Mouse (Mus musculus) limb, embryonic 14.5 days (tissue): ENCODE results near the gene Ptpdc1. TPM values are rescaled to one million over a fixed set of nuclear protein-coding genes. Genes with fewer than 3 reads are reported as not detected.

Experiments
- ATAC-seq: fragments of 200-750 bp; cut with Nextera tagmentation; 2 replicates; pipeline ENCODE4 v1.8.0; 2017; ENCODE audit warnings: low read depth, moderate number of reproducible peaks, moderate TSS enrichment; ENCODE audit not compliant: low FRiP score
- DNase-seq: peaks from one replicate; pipeline ENCODE4 v3.0.0-alpha.2; 2015; ENCODE audit warnings: low spot score
- H3K27ac ChIP-seq: fragments of 300-500 bp; sonication (generic); replicated peaks from 2 replicates; pipeline ENCODE4 v1.5.1; 2014; ENCODE audit warnings: low read depth, mild to moderate bottlenecking, low read length, moderate library complexity, mixed read lengths
- H3K27me3 ChIP-seq: fragments of 300-500 bp; sonication (generic); 2 replicates; pipeline ENCODE4 v1.6.1; 2014; ENCODE audit warnings: low read length, mixed read lengths; ENCODE audit not compliant: control insufficient read depth, insufficient read depth
- H3K36me3 ChIP-seq: fragments of 300-500 bp; sonication (generic); 2 replicates; pipeline ENCODE4 v1.6.1; 2014; ENCODE audit warnings: mild to moderate bottlenecking, low read length, moderate library complexity, mixed read lengths; ENCODE audit not compliant: control insufficient read depth, insufficient read depth
- H3K4me1 ChIP-seq: fragments of 300-500 bp; sonication (generic); 2 replicates; pipeline ENCODE4 v1.6.1; 2014; ENCODE audit warnings: antibody characterized with exemption, low read length, mixed read lengths; ENCODE audit not compliant: control insufficient read depth, insufficient read depth
- H3K4me2 ChIP-seq: fragments of 300-500 bp; sonication (generic); replicated peaks from 2 replicates; pipeline ENCODE4 v1.6.1; 2014; ENCODE audit warnings: low read depth, mild to moderate bottlenecking, low read length, moderate library complexity; ENCODE audit not compliant: severe bottlenecking
- H3K4me3 ChIP-seq: fragments of 300-500 bp; sonication (generic); replicated peaks from 2 replicates; pipeline ENCODE4 v1.5.1; 2014; ENCODE audit warnings: low read length
- H3K9ac ChIP-seq: fragments of 300-500 bp; sonication (generic); 2 replicates; pipeline ENCODE4 v1.6.1; 2014; ENCODE audit warnings: mild to moderate bottlenecking, low read depth, low read length, moderate library complexity; ENCODE audit not compliant: severe bottlenecking
- H3K9me3 ChIP-seq: fragments of 300-500 bp; sonication (generic); 2 replicates; pipeline ENCODE4 v1.6.1; 2016; ENCODE audit warnings: low read length; ENCODE audit not compliant: control insufficient read depth
- POLR2A ChIP-seq: fragments of 200-500 bp; IDR thresholded peaks from 2 replicates; pipeline ENCODE4 v1.8.0; 2012; ENCODE audit warnings: inconsistent platforms, mild to moderate bottlenecking, moderate library complexity, borderline replicate concordance; ENCODE audit not compliant: insufficient read depth, insufficient read length; ENCODE audit errors: extremely low read depth
- WGBS: fragments of 180-500 bp; shearing (Covaris S2); extraction: QIAGEN DNeasy Blood & Tissue Kit; methylation state at CpG from one replicate; pipeline ENCODE4 v1.1.7; 2014; 5-methylcytosine and 5-hydroxymethylcytosine counted together
- polyA plus RNA-seq, 2 experiments: library from polyadenylated mRNA; depleted of rRNA in 1 of 2; stranded (reverse) in 1 of 2; unstranded in 1 of 2; fragments of >200 nt; fragmentation: Nextera tagmentation in 1 of 2; extraction: Ambion mirVana in 1 of 2; gene quantifications; 2 replicates each; pipeline versions ENCODE4 v1.2.1 to v1.2.3; 2012 to 2014

Ptpdc1 gene
- polyA plus RNA-seq, 2 experiments = 16.3 to 20.2 TPM

DNA sequence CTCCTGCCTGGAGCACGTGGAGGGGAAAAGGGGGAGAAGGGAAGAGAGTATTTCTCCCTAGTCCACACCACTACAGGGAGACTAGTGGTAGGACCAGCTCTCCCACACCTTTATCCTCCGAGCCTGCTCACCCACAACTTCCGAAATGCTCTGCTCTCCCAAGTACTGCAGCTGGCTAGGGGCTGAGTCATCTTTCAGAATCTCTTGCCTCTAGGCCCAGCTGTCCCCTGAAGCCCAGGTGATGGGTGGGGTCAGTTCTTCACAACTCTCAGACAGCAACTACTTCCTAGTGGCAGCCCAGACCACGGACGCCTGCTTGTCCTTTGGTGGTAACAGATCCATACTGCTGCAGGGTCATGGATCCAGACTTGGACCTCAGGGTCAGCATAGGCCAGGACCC is 54.2 kb downstream of the Ptpdc1 start:
- no peak overlapping the region for H3K27ac ChIP-seq
- H3K27me3 ChIP-seq = no peaks in the 10 kb centered on the region
- no peak overlapping the region for H3K4me2 ChIP-seq
- 72% methylated on average over 5 of the region's 5 CpGs for WGBS
- no peak for TF ChIP-seq POLR2A
- DNase-seq (no peak), ATAC-seq (no peak)
- no peak overlapping the region for H3K9ac ChIP-seq
- H3K36me3 ChIP-seq = no peaks in the 10 kb centered on the region
- H3K9me3 ChIP-seq = no peaks in the 10 kb centered on the region
- no peak overlapping the region for H3K4me3 ChIP-seq
- peaks cover 7% of the 10 kb centered on the region; the same call in 1 of the 2 replicates for H3K4me1 ChIP-seq

DNA sequence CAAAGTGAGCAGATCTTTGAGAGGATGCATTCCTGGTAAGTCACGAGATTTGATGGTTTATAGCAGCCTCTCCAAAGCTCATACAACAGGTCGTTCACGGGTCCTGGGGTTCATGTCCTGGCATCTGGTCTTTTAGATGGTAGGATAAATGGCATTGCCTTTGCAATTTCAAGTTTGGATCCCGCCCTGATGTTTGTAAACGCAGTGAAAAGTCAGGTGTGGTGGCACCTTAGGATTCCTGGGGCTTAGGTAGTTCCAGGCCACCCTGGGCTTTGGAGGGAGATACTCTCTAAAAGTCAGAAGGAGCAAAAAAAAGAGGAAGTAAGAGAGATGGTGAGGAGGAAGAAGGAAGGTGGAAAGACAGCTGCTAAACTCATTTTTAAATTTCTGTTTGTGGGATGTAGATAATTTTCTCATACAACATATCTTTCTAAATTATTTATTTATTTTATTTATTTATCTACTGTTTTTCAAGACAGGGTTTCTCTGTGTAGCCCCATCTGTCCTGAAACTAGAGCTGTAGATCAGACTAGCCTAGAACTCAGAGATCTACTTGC is 55.8 kb downstream of the Ptpdc1 start:
- H3K9ac ChIP-seq = no peak overlapping the region
- 68% methylated on average over 5 of the region's 5 CpGs for WGBS
- ATAC-seq = no peak
- H3K27me3 ChIP-seq = no peaks in the 10 kb centered on the region
- no peak overlapping the region for H3K4me2 ChIP-seq
- no peaks in the 10 kb centered on the region for H3K36me3 ChIP-seq
- no peaks in the 10 kb centered on the region for H3K9me3 ChIP-seq
- peaks cover 9% of the 10 kb centered on the region for H3K4me1 ChIP-seq
- no peak for DNase-seq
- no peak overlapping the region for H3K27ac ChIP-seq
- H3K4me3 ChIP-seq = no peak overlapping the region
- TF ChIP-seq POLR2A = no peak

DNA sequence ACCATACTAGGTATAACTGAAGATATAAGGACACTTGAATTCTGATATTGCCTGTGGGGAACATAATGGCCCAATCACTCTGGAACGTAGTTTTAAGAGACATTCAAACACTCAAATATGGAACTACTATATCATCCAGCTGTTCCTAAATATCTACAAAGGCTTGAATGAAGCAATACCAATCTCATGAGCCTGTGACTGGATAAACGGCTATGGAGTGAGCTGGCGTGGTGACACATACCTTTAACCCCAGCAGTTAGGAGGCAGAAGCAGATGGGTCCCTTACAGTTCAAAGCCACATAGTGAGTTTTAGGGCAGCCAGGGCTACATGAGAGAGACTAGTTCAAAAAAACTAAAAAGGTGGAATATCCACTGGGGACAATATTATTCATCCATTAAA is 57.8 kb downstream of the Ptpdc1 start:
- H3K27me3 ChIP-seq = no peaks in the 10 kb centered on the region
- no peaks in the 10 kb centered on the region for H3K36me3 ChIP-seq
- H3K4me2 ChIP-seq = no peak overlapping the region
- no peaks in the 10 kb centered on the region for H3K9me3 ChIP-seq
- peaks cover 7% of the 10 kb centered on the region for H3K4me1 ChIP-seq
- H3K27ac ChIP-seq = no peak overlapping the region
- no peak overlapping the region for H3K9ac ChIP-seq
- 74% methylated on average over 3 of the region's 3 CpGs for WGBS
- DNase-seq (no peak), ATAC-seq (no peak)
- H3K4me3 ChIP-seq = no peak overlapping the region
- TF ChIP-seq POLR2A = no peak

DNA sequence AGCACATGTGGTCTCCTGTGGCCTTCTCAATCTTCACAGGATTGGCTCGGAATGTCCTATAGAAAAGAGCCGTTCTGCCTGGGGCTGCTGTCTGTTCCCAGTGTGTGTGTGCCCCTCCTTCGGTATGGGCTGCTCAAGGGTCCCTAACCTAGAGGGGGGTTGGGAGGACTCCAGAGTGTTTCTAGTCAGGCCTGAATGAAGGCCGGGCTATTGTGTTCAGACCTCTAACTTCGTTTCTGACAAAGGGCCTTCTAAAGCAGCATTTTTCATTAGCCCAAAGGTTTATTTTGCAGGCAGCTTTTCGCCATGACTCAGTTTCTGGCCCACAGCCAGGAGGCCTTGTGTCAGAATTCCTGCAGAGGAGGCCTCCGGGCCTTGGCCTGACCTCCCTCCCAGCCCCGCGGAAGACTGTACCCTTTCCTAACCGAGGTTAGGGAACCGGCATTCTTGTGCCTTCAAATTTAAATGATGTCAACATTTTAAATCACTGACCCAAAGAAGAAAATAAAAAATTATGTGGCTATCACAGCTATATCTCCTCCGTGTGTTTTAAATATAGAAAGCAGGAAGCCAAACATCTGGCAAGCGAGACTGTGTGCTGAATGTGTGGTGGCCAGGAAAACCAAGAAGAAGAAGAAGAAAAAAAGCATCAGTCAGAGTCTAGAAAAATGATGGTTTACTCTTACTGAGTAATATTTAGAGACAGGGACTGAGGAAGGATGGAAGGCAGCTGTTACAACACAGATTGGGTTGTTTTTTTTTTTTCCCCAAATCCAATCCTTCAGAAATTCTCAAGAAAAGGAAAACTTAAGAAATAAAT is 59.1 kb downstream of the Ptpdc1 start:
- Histone ChIP-seq H3K9me3 (no peaks in the 10 kb centered on the region), H3K36me3 (no peaks in the 10 kb centered on the region), H3K27me3 (no peaks in the 10 kb centered on the region), H3K4me3 (no peak overlapping the region), H3K4me1 (peaks cover 7% of the 10 kb centered on the region), H3K27ac (peak overlapping the region; percentile 92), H3K4me2 (no peak overlapping the region; the same call in 1 of the 2 replicates), H3K9ac (peak overlapping the region; percentile 46)
- DNase-seq (peak; percentile 91), ATAC-seq (peak; percentile 83)
- no peak for TF ChIP-seq POLR2A
- WGBS = 7% methylated on average over 13 of the region's 13 CpGs

DNA sequence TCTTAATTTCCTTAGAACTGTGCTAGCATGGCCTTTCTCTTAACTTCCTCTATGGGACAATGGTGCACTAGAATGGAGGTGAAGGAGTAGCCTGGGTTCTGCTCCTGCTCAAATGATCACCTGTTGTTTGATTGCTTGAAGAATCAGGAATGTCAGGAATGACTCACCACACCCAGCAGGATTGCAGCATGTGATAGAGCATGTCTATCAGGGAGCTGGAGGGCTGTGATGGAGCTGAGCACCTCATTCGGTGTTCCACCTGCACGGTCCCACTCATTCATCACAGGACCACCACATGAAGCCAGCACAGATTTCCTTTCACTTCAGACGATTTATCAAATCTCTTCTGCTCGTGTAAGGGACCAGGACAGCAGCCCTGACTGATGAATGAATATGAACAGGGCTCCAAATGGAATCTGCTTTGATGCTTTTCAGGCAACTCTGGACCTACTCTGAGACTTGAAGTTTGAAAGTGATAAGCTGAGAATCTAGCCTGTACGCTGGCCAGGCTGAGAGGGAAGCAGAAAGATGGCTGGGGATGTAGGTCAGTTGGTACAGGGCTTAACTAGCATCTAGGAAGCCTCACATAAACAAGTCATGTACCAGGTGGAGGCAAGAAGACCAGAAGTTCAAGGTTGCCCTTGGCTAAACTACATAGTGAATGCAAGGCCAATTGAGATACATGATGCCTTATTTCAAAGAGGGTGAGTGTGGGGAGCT is 60.4 kb downstream of the Ptpdc1 start:
- no peaks in the 10 kb centered on the region for H3K9me3 ChIP-seq
- H3K4me1 ChIP-seq = peaks cover 7% of the 10 kb centered on the region
- WGBS = 77% methylated on average over 5 of the region's 5 CpGs
- ATAC-seq = no peak
- no peak for DNase-seq
- no peak overlapping the region for H3K4me3 ChIP-seq
- TF ChIP-seq POLR2A = no peak
- H3K4me2 ChIP-seq = no peak overlapping the region
- H3K9ac ChIP-seq = no peak overlapping the region
- H3K27me3 ChIP-seq = no peaks in the 10 kb centered on the region
- peak overlapping the region; percentile 92; the same call in 1 of the 2 replicates for H3K27ac ChIP-seq
- no peaks in the 10 kb centered on the region for H3K36me3 ChIP-seq
